Mouse (Mus musculus) neural tube, embryonic 10.5 days (tissue): ENCODE measurements at regions not wholly inside any gene's neighbourhood (a gene's known extent, or its start where the extent isn't known, plus 50 kb on each side); places are given as distances from the start of the nearest gene placed in this dataset.

ENCODE experiments used
- DNase-seq: peaks from one replicate; pipeline ENCODE4 v3.0.0-alpha.2; 2017; ENCODE audit warnings: low spot score; ENCODE audit errors: extremely low spot score

DNA sequence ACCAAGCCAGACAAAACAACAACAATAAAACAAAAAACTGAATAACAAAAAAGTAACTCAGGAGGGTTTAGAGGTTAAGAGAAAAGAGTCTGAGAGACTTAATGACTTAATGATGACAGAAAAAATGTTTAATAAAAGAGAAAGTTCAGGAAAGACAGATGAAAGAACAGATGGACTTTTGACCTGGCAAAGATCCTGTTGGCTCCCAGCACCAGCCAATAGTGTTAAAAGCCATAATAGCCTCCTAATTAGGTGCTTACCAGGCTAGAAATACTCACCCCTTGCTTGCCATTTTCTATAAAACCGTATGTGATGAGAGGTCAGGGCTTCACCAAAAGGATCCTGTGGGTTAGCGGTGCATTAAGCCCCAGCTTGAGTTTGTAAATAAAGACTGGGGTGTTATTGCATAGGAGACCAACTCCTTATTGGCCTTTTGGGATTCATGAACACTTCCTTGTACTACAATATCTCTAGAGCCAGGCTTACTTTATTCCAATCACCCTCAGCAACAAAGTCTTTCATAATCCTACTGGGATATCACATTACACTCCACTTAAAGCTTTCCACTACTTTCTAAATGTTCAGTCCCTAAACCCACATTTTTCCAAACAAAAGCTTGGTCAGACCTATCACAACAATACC, 282.1 kb upstream of the Rasa1 start:
- DNase-seq: no peak

DNA sequence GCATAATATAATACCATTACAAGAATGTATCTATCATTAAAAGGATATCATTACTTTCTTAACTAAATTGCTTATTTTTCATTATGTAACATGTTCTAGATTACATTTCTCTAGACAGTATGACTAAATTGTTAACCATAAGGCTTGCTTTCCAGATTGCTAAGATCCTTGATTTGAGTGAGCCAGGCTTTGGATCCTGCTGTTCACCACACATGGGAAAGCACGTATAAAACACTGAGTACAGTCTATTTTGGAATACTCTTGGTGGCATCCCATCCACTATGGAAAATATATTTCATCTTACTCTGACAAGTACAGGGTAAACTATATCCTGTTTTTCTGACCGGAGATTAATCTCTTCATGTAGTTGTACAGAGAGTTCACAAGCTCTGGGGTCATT, 268.9 kb upstream of the Rasa1 start:
- no peak for DNase-seq

DNA sequence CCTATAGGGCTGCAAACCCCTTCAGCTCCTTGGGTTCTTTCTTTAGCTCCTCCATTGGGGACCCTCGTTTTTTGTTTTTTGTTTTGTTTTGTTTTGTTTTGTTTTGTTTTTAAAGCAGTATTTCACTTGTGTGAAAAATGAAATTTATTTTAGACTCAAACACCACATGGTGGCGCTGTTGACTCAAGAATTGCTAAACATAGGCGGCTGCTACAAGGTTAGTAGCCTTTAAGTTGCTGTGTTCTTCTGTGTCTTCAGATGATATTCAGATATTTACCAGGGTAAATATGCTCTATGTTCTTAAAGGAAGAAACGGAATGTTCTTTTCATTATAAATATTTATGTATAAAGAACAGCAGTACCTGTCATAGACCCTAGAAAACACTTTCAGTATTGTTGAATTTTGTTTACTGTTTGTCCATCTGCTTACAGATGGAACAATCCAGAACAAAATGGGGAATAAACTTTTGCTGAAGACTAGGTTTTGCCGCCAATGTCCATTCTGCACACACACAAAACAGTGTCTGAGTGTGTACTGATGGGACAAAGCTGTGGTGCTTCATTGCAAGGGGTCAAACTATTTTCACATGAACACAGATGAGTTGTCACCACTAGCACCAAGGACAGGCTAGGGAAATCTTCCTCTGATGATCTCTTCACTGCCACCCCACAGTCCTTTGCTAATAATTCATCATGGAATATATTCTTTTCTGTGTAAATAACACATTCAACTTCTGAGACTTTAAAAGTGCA, 267.3 kb upstream of the Rasa1 start:
- DNase-seq: peak; percentile 32

DNA sequence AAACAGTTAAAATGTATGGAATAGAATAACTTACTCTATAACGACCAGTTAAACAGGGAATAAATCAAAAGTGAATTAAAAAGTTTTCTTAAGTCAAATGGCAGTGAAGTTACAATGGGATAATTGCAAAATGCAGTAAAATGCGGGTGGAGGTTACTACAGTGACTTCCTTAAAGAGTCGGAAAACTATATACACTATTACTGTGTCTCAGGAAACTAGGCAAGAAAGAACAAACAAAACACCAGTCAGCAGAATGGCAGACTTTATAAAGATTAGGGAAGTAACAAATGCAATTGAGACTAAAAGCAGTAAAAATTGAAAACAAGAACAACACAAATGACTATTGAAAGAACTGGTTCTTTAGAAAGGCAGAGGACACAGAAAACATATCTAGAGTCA, 264.1 kb upstream of the Rasa1 start:
- no peak for DNase-seq

DNA sequence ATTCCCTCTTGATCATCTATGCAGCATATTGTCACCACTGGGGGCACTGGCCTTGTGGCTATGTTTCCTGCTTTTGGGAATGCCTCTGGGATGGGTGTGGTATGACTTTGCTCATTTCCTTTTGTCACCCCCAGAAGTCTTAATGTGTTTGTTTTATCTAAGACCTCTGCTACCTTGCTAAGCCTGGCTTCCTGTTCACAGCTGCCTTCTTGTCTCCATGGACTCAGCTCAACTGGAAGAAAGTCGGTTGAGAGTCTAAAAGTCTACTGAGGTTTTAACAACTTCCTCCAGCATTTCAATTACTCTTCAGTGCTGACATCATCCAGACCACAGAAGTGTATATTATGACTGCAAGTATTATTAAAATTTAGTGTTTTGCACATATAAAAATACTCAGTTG, 220.7 kb upstream of the Rasa1 start:
- DNase-seq: no peak

DNA sequence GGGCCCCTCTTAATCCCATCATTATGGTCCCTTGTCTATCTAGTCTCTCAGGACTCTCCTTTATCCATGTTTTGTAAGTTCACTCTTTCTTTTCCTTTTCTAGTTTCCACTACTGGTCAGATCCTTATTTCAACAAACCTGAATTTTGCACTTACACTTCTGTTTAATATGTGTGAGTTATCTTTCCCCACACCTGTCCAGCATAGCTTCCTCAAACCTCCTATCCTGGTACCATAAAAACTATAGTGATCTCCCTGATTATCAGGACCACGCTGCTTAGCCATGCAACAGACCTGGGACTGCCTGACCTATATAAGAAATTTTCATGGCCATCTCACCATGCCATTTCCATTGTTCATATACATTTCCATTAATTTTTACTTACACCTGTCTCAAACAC, 219.6 kb upstream of the Rasa1 start:
- DNase-seq: no peak

DNA sequence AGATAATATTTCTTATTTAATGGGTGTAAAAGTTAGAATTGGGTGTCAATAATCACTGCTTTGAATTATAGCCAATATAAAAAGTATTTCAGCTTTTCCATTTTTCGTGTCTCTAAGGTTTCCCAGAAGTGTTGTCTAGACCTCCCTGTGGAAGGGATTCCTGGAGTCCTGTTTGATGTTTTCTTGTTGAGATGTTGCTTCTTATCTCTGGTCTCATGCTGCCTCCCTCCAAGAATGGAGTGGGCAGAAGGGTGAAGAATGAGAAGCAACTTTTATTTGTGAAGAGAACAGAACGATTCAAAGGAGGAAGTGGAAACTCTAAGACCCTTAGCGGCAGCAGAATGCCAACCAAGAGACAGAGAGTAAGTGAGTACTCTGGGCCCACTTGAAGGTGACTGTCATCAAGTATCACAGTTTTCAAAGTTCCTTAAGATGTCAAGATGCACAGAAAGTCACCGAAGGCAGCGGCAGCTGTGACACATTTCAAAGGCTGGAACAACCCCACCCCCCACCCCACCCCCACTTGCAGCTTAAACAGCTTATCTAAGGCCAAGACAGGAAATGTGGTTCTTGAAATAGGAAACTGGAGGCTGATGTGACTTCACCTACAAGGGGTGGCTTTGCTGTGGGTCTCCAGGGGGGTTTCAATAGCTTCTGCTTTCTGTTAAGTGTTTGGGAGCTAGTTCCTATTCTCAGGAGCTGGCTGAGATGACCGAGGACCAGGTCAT, 218.6 kb upstream of the Rasa1 start:
- no peak for DNase-seq

DNA sequence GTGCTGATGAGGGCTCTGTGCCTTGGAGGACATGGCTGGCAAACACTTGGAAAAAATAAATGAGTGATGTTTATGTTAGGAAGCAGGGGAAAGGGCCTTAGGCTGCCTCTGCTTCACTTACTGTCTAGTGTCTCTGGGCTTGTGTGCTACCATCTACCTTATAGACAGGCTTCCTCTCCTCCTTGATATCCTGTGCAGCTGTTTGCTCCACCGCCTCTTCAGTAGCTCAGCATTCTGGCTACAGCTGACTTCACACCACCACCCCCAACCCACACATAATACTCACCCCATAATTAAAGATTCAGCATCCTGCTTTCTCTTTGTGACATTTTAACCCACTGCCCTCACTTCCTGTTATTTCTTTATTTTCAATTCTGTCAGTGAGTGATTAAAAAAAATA, 217.9 kb upstream of the Rasa1 start:
- no peak for DNase-seq

DNA sequence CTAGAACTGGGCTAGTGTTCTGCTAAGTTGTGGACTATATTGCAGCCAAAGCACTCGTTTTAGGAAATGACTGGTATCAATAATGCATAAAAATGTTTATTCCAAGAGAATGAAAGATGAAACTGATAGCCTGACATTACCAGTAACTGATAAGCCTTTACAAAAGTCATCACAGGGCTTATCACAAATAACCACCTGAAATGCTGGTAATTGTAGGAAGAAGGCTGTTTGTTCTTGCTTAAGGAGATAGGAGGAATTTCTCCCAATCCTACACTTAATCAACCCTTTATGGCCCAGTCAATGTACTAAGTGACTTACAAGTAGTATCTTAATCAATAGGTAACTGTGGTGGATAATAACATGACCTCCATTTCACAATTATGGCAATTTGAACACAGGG, 217.1 kb upstream of the Rasa1 start:
- no peak for DNase-seq

DNA sequence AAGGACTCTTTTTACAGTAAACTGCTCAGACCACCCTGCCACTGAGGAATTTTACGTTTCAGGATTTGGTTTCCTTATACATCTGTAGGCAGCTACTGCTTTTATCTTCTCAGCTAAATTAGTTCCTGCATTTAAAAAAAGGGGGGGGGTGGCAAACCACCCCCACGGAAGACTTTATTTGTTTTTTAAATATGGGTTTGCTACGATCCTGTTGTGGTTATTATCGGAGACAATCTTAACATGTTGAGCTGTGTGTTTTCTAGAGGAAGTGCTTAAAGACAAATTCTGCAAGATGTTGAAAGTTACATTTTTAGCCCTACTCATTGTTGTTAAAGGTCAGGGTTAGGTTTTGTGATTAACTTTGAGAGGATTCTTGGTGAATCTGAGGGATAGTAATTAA, 216.1 kb upstream of the Rasa1 start:
- DNase-seq: no peak

DNA sequence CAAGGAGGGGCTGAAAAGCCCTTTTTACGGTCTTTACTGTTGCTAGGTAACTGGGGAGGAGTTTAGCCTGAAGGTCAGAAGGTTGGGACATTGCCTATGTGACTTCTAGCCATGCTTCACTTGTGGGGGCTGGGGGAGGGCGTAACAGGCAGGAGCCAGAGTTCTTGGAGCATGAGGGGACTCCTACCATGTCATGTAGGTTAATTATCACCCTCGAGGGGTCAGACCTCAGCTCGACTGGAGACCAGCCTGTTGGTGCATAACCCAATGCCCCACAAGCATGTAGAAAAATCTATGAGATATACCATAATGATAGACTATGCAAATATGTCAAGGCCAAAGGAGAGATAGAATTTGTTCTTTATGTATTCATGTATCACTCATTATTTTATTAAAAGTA, 215.1 kb upstream of the Rasa1 start:
- DNase-seq: no peak

DNA sequence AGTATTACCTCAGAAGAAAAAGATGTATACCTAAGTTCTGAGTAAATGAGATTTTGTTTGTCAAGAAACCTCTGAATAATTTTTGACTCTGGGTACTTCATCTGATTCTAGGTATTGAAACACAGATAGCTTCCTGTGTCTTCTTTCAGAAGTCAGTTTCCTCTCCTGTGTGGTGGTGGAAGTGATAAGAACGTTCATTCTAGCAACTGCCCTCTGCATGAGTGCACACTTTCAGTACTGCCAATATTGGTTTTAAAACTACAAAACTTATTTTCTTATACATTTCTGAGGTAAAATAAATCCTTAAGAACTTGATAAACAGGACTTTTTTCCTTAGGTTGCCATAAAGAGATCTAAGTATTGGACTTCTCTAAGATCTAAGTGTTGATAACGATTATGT, 209.8 kb upstream of the Rasa1 start:
- no peak for DNase-seq

DNA sequence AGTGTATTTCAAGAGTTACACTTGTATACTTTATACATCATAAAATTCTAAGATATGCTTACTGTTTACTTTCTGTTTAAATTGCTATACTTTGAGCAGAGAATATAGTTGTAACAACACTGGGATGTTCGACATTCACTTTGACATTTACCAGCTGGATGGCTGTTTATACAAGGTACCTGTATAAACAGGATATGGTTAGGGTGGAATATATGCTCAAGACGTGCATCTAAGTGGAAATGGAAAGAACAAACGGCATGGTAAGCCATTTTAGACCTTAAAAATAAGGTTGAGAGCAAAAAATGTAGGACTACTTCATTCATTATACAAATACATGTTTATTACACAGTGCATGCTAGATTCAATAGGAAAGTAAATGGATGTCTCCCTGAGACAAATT, 195.9 kb upstream of the Rasa1 start:
- no peak for DNase-seq

DNA sequence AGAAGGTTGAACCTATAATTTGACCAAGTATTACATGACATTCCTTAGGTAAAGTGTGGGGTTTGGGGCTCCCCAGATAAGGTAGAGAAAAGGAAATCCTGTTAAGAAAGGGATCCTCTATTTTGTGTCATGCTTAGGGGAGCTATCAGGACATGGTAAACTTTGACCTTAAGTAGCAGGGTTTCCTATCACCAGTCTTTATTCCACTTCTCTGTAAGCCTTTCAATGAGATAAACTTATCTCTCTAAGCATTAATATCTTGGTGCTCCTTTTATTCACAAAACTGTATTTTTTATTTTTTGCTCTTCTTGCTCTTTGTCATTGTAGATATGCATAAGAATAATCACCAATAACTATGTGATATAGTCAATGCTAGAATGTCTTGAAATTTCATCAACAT, 194.4 kb upstream of the Rasa1 start:
- no peak for DNase-seq

DNA sequence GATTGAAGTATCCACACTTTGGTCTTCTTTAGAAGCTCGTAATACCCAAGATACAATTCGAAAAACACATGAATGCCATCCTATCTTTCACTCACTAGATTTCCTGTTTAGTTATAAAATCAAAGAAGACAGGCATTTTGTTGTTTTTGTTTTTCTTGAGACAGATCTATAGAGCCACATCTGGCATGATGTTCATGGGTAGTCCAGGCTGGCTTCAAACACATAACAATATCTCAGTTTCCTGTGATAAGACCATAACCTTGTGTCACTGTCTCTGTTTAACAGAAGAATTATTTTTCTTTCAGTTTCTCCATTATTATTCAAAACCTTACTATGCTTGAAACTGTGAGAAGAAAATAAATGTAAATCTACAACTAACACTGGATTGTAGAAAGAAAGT, 190.5 kb upstream of the Rasa1 start:
- no peak for DNase-seq

DNA sequence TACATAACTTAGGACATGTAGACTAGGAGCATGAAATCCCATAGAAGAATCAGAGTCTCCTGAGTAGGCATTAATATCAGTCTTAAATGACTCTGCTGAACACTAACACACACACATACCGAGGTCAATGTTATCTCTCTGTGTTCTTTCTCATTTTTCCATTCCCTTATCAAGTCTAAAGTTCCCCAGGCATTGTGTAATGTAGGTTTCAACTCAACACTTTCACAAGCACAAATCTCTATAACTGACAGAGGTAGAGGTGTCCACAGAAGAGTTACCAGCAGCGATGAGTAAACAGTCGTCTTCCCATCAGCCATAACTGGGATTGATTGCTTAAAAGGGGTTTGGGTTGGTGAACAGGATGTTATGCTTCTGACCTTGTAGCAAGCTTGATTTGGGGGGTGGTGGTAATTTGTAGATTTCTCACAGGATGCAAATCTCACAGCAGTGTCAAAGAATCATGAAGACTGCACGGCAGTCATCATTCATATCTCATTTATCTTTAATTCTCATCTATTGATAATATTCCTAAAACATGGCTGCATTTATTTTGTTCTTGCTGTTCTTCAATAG, 187.4 kb upstream of the Rasa1 start:
- DNase-seq: no peak

DNA sequence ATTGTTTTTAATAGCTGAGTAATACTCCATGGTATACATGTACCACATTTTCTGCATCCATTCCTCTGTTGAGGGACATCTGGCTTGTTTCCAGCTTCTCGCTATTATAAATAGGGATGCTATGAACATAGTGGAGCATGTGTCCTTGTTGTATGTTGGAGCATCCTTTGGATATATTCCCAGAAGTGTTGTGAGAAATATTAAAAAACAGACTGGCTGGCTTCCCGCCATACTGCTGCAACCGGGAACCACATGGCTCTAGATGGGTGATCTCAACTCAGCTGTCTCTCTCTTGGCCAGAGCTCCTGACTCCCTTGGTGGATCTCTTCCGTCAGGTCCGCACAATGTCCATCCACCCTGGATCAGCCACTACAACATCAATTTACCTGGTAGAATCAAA, 182.4 kb upstream of the Rasa1 start:
- no peak for DNase-seq

DNA sequence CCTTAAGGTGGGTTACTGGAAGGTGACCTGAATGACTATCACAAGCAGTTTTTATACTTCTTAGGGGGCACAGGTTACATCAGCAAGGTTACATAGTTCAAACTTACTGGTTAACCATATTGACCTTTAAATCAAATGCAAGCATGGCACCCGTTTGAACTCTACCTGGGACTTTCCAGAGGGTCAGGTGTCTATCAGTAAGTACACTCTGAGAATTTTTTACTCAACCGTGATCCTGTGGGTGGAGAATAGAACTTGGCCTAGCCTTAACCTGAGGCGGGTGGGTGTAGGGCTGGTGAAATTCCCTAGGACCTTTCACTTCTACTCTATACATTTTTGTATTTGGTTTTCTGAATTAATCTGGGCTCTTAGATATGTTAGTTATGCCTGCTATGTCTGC, 170.5 kb upstream of the Rasa1 start:
- DNase-seq: no peak

DNA sequence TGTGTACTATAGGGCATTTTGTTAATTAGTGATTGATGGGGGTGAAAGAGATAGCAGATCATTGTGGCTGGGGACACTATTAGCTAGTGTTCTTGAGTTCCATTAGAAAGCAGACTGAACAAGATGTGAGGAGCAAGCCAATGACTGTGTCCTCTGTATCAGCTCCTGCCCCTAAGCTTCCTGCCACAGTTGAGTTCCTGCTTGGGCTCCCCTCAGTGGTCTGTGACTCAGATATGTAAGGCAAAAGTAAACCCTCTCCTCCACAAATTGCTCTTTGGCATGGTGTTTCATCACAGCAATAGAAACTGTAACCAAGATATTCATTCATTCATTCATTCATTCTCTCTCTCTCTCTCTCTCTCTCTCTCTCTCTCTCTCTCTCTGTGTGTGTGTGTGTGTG, 169.7 kb upstream of the Rasa1 start:
- no peak for DNase-seq

DNA sequence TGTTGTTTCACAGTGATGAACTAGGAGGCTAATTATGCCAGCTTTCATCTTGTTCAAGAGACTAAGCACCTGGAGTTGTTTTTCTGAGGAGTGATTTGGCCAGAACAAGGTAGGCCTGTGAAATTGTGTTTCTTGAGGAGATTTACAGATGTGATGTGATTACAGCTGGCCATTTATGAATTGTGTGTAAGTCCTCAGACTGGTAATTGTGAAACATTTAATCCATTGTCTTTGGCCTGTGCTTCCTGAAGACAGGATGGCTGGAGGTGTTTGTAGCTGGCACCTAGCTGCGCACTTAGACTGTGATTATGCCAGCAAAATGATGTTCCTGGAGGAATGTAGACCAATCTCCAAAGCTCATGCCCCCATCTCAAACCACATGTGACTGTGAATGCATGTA, 150.7 kb upstream of the Rasa1 start:
- DNase-seq: no peak

DNA sequence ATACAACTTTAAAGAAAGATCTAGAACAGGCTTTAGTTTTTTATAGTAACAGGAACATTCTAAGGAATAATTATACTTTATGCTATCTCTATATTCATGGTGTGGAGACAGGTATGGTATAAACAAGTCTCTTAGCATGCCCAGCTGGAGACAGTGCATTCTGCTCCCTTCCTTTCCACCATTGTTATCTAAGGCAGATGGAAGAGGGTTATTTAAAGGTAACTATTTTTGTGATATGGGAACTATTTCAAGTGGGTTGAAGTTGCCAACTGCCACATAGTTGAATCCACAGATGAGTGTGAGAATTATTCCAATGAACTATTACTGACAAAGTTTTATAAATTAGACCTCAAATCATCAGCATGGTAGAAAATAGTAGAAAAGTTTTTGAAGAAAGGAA, 148.9 kb upstream of the Rasa1 start:
- DNase-seq: no peak

DNA sequence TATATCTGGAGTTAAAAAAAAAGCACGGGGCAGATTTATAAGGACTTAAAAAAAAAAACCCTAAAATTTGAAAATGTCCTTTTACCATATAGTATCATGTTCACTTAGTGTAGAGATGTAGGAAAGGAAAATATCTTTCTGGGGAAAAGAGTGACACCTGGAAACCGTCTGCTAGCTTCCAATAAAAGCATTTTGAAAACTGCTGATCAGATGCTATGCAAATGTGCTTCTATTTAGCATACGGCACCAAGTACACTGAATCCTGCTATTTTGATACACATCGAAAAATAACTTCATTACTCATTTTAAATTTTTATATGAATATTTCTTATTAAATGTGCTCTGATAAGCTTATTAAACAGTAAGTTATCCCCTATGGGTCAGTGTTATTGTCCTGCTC, 148.1 kb upstream of the Rasa1 start:
- DNase-seq: no peak
